Mouse (Mus musculus): Measurements from ENCODE around the gene Gm17334. TPM values are rescaled to one million over a fixed set of nuclear protein-coding genes. Genes with fewer than 3 reads are reported as not detected.

Gm17334 gene
- polyA plus RNA-seq, 1 experiment from 2014 or later = not detected

GRCm38 (mm10) chr11:53733824-53734223, 39.2 kb downstream of the Gm17334 start:
- Histone ChIP-seq H3K27ac (replicated peaks) (no peak overlapping the region), H3K4me3 (no peak overlapping the region), H3K4me2 (replicated peaks) (no peak overlapping the region), H3K36me3 (no peaks in the 10 kb centered on the region), H3K27me3 (no peaks in the 10 kb centered on the region), H3K9ac (replicated peaks) (no peak overlapping the region), H3K4me1 (no peaks in the 10 kb centered on the region), H3K9me3 (no peaks in the 10 kb centered on the region)
- no peak for ATAC-seq (ENCODE audit: low FRiP score, low read depth)
- 91% methylated on average over 7 of the region's 7 CpGs for WGBS

GRCm38 (mm10) chr11:53732244-53732643, 40.7 kb downstream of the Gm17334 start:
- no peak for ATAC-seq (ENCODE audit: low FRiP score, low read depth)
- Histone ChIP-seq H3K27ac (replicated peaks) (no peak overlapping the region), H3K9me3 (no peaks in the 10 kb centered on the region), H3K9ac (replicated peaks) (no peak overlapping the region), H3K4me3 (no peak overlapping the region), H3K27me3 (no peaks in the 10 kb centered on the region), H3K4me2 (replicated peaks) (no peak overlapping the region), H3K36me3 (no peaks in the 10 kb centered on the region), H3K4me1 (no peaks in the 10 kb centered on the region)
- WGBS = 93% methylated on average over 8 of the region's 8 CpGs

- ATAC-seq (ENCODE audit: low FRiP score, low read depth) = no peak
- Histone ChIP-seq H3K4me3 (no peak overlapping the region), H3K9me3 (no peaks in the 10 kb centered on the region)
Measured at GRCm38 (mm10) chr11:53731457-53731856, 41.5 kb downstream of the Gm17334 start.

More at GRCm38 (mm10) chr11:53731457-53731856, 41.5 kb downstream of the Gm17334 start:
- no peaks in the 10 kb centered on the region for H3K36me3 ChIP-seq
- H3K27ac ChIP-seq (replicated peaks) = no peak overlapping the region
- H3K27me3 ChIP-seq = no peaks in the 10 kb centered on the region
- H3K9ac ChIP-seq (replicated peaks) = no peak overlapping the region
- WGBS = 94% methylated on average over 7 of the region's 7 CpGs
- no peak overlapping the region for H3K4me2 ChIP-seq (replicated peaks)
- H3K4me1 ChIP-seq = no peaks in the 10 kb centered on the region

Small RNA genes within 50 kb of the gene (microRNA-seq; reads per million reads assigned to microRNA genes)
- not detected for gene Mir7671

Other genes with a start within 250 kb of the Gm17334 start
- gene Kif3a, start 205.8 kb downstream of the Gm17334 start, polyA plus RNA-seq (2016; fragmentation: Nextera tagmentation; extraction: Ambion mirVana) = 127 and 151 TPM in 2 replicates
- gene Il4, start 154.5 kb downstream of the Gm17334 start, polyA plus RNA-seq (2016; fragmentation: Nextera tagmentation; extraction: Ambion mirVana) = 2.2 and 3.2 TPM in 2 replicates
- not detected in 2 replicates for gene Il13, start 138.5 kb downstream of the Gm17334 start, polyA plus RNA-seq (2016; fragmentation: Nextera tagmentation; extraction: Ambion mirVana)
- gene Rad50, start 65.9 kb downstream of the Gm17334 start, polyA plus RNA-seq (2016; fragmentation: Nextera tagmentation; extraction: Ambion mirVana) = 17.9 and 20.1 TPM in 2 replicates
- not detected in 2 replicates for gene Il5, start 52.4 kb downstream of the Gm17334 start, polyA plus RNA-seq (2016; fragmentation: Nextera tagmentation; extraction: Ambion mirVana)
- 3.4 and 4.3 TPM in 2 replicates for gene Irf1, start 3.2 kb downstream of the Gm17334 start, polyA plus RNA-seq (2016; fragmentation: Nextera tagmentation; extraction: Ambion mirVana)
- gene Gm12216, start 86.1 kb upstream of the Gm17334 start, polyA plus RNA-seq (2016; fragmentation: Nextera tagmentation; extraction: Ambion mirVana) = 0.82 TPM in 1 of 2 replicates, not detected in the other
- 7.1 and 7.2 TPM in 2 replicates for gene Slc22a5, start 118.5 kb upstream of the Gm17334 start, polyA plus RNA-seq (2016; fragmentation: Nextera tagmentation; extraction: Ambion mirVana)
- gene Slc22a21, start 207.1 kb upstream of the Gm17334 start, polyA plus RNA-seq (2016; fragmentation: Nextera tagmentation; extraction: Ambion mirVana) = 2.4 and 2.5 TPM in 2 replicates

All from midbrain, embryonic 12.5 days (tissue).